In genomic region chr2:38354179-38354716, GRCm38 (mm10) we compare ENCODE assay signal across 14 mouse cellular contexts. TPM values are rescaled to one million over a fixed set of nuclear protein-coding genes. Genes with fewer than 3 reads are reported as not detected.
DNase-seq lines count a peak whose midpoint lies in the region; ATAC-seq lines count a peak whose summit lies in the region.
"Had no signal": no experiment of that assay in that cellular context is flagged by ENCODE, and none has a peak within 500 bp of the region (broad histone marks: within the 10 kb centered on the region; RNA-seq: fewer than 3 reads in every experiment).

No protein-coding gene starts in this region.

- H3K27me3 ChIP-seq in embryonic facial prominence, embryonic 13.5 days: peaks cover 98% of the 10 kb centered on the region
- peaks cover 95% of the 10 kb centered on the region for H3K27me3 ChIP-seq in hindbrain, embryonic 14.5 days (ENCODE audit: control insufficient read depth, insufficient read depth, low read length)
- H3K27me3 ChIP-seq in midbrain, embryonic 11.5 days (ENCODE audit: control insufficient read depth, insufficient read depth, low read length): peaks cover 96% of the 10 kb centered on the region
- peaks cover 92% of the 10 kb centered on the region for H3K27me3 ChIP-seq in kidney, embryonic 14.5 days (ENCODE audit: control insufficient read depth, insufficient read depth, low read length)

- H3K9ac ChIP-seq in embryonic facial prominence, embryonic 13.5 days: no peak overlapping the region
- peak overlapping the region; percentile 52 for H3K9ac ChIP-seq in hindbrain, embryonic 14.5 days
- H3K9ac ChIP-seq in midbrain, embryonic 11.5 days (ENCODE audit: low read length): peak overlapping the region; percentile 31; the same call in 1 of the 2 replicates
- H3K9ac ChIP-seq in kidney, embryonic 14.5 days (ENCODE audit: low read depth, low read length): no peak overlapping the region

- no peaks in the 10 kb centered on the region for H3K9me3 ChIP-seq in embryonic facial prominence, embryonic 13.5 days
- no peaks in the 10 kb centered on the region for H3K9me3 ChIP-seq in hindbrain, embryonic 14.5 days (ENCODE audit: control insufficient read depth, low read length)
- H3K9me3 ChIP-seq in midbrain, embryonic 11.5 days (ENCODE audit: control insufficient read depth, low read length): no peaks in the 10 kb centered on the region
- no peaks in the 10 kb centered on the region for H3K9me3 ChIP-seq in kidney, embryonic 14.5 days (ENCODE audit: control insufficient read depth, low read length)

- ATAC-seq in embryonic facial prominence, embryonic 13.5 days (ENCODE audit: insufficient number of reproducible peaks, insufficient read depth, low FRiP score, low TSS enrichment, low read depth): no peak
- no peak for ATAC-seq in hindbrain, embryonic 14.5 days (ENCODE audit: low FRiP score)
- ATAC-seq in midbrain, embryonic 11.5 days (ENCODE audit: low FRiP score): no peak
- ATAC-seq in kidney, embryonic 14.5 days (ENCODE audit: low FRiP score, low TSS enrichment): no peak

- 3% methylated on average over 22 of the region's 22 CpGs for WGBS in embryonic facial prominence, embryonic 13.5 days
- WGBS in hindbrain, embryonic 14.5 days: under 1% methylated on average over 22 of the region's 22 CpGs
- 1% methylated on average over 22 of the region's 22 CpGs for WGBS in midbrain, embryonic 11.5 days
- under 1% methylated on average over 22 of the region's 22 CpGs for WGBS in kidney, embryonic 14.5 days

- peak overlapping the region; percentile 34 for H3K4me2 ChIP-seq in embryonic facial prominence, embryonic 13.5 days
- peak overlapping the region; percentile 51 for H3K4me2 ChIP-seq in hindbrain, embryonic 14.5 days (replicated peaks)
- H3K4me2 ChIP-seq in midbrain, embryonic 11.5 days: peak overlapping the region; percentile 52
- no peak overlapping the region for H3K4me2 ChIP-seq in kidney, embryonic 14.5 days (replicated peaks; ENCODE audit: low read depth, low read length)

- H3K4me3 ChIP-seq in embryonic facial prominence, embryonic 13.5 days: peak overlapping the region; percentile 29
- H3K4me3 ChIP-seq in hindbrain, embryonic 14.5 days (replicated peaks; ENCODE audit: low read length): peak overlapping the region; percentile 38
- peak overlapping the region; percentile 40 for H3K4me3 ChIP-seq in midbrain, embryonic 11.5 days (ENCODE audit: low read depth, low read length)
- H3K4me3 ChIP-seq in kidney, embryonic 14.5 days (ENCODE audit: low read length): no peak overlapping the region; the same call in 1 of the 2 replicates

- DNase-seq in embryo, embryonic 9.5 days (ENCODE audit: extremely low spot score): peak; percentile 62
- DNase-seq in embryo, embryonic 10.5 days (ENCODE audit: low spot score): no peak
- DNase-seq in hindbrain, embryonic 14.5 days (ENCODE audit: low spot score): no peak
- DNase-seq in midbrain, embryonic 11.5 days (ENCODE audit: low spot score, missing footprints): peak; percentile 91
- no peak for DNase-seq in thymus, adult 18-20 months
- no peak for DNase-seq in yolk sac, embryonic 10.5 days (ENCODE audit: low spot score)
- DNase-seq: cerebellum, adult 11-12 months; heart, adult 11 months; lung, postnatal 10 days had no signal

- no peaks in the 10 kb centered on the region for H3K36me3 ChIP-seq in embryonic facial prominence, embryonic 13.5 days
- H3K36me3 ChIP-seq in hindbrain, embryonic 14.5 days (replicated peaks; ENCODE audit: control insufficient read depth, insufficient read depth): no peaks in the 10 kb centered on the region
- H3K36me3 ChIP-seq in midbrain, embryonic 11.5 days (ENCODE audit: control insufficient read depth, insufficient read depth, low read length): no peaks in the 10 kb centered on the region
- no peaks in the 10 kb centered on the region for H3K36me3 ChIP-seq in kidney, embryonic 14.5 days (ENCODE audit: control insufficient read depth, insufficient read depth, low read length)

- no peak overlapping the region for H3K27ac ChIP-seq in embryonic facial prominence, embryonic 13.5 days
- peak overlapping the region; percentile 71 for H3K27ac ChIP-seq in hindbrain, embryonic 14.5 days
- H3K27ac ChIP-seq in midbrain, embryonic 11.5 days (ENCODE audit: low read depth, low read length): peak overlapping the region; percentile 17; the same call in 1 of the 2 replicates
- no peak overlapping the region for H3K27ac ChIP-seq in kidney, embryonic 14.5 days (ENCODE audit: low read depth, low read length)

- peaks cover 44% of the 10 kb centered on the region for H3K4me1 ChIP-seq in embryonic facial prominence, embryonic 13.5 days
- peaks cover 5% of the 10 kb centered on the region; the same call in 1 of the 2 replicates for H3K4me1 ChIP-seq in hindbrain, embryonic 14.5 days (replicated peaks; ENCODE audit: control insufficient read depth, insufficient read depth, low read length)
- peaks cover 26% of the 10 kb centered on the region for H3K4me1 ChIP-seq in midbrain, embryonic 11.5 days (ENCODE audit: control insufficient read depth, insufficient read depth, low read length)
- peaks cover 11% of the 10 kb centered on the region; the same call in 1 of the 2 replicates for H3K4me1 ChIP-seq in kidney, embryonic 14.5 days (ENCODE audit: control insufficient read depth, insufficient read depth, low read length)

RNA-seq across cellular contexts. Expression of gene Lhx2, which starts 15.2 kb away (rescaled TPM):
- 10.0 and 17.8 TPM in 2 replicates for polyA plus RNA-seq in embryonic facial prominence, embryonic 13.5 days (2015; fragmentation: Nextera tagmentation; extraction: Ambion mirVana)
- 13.2 and 18.7 TPM in 2 replicates for polyA plus RNA-seq in hindbrain, embryonic 14.5 days (2014; fragmentation: Nextera tagmentation; extraction: Ambion mirVana)
- polyA plus RNA-seq in midbrain, embryonic 11.5 days (2014; fragmentation: Nextera tagmentation; extraction: Ambion mirVana): 55.5 and 61.5 TPM in 2 replicates
- polyA plus RNA-seq in kidney, embryonic 14.5 days (2014; fragmentation: Nextera tagmentation; extraction: Ambion mirVana): not detected in 2 replicates
- polyA plus RNA-seq: adrenal gland, adult 2 months; intestine, embryonic 14.5 days; urinary bladder, adult 2 months had no signal

Comparison
In these comparisons a context has a peak if more than half of its experiments do, and no peak if none do; other contexts are left out.
1. DNase-seq: peak in embryo, embryonic 9.5 days (single experiment) and midbrain, embryonic 11.5 days (single experiment); none in embryo, embryonic 10.5 days (single experiment), hindbrain, embryonic 14.5 days (single experiment), thymus, adult 18-20 months (0 of 2) and yolk sac, embryonic 10.5 days (single experiment).
2. H3K27ac ChIP-seq: peak in hindbrain, embryonic 14.5 days (single experiment) and midbrain, embryonic 11.5 days (single experiment); none in embryonic facial prominence, embryonic 13.5 days (single experiment) and kidney, embryonic 14.5 days (single experiment).
3. H3K9ac ChIP-seq: peak in hindbrain, embryonic 14.5 days (single experiment) and midbrain, embryonic 11.5 days (single experiment); none in embryonic facial prominence, embryonic 13.5 days (single experiment) and kidney, embryonic 14.5 days (single experiment).